Mouse (Mus musculus) mesoderm, embryonic 11.5 days (tissue): ENCODE data around the gene Tbcel.

Experiments
- DNase-seq: peaks from one replicate; pipeline ENCODE4 v3.0.0-alpha.2; 2012; ENCODE audit warnings: low read depth, low spot score

The Tbcel gene

GRCm38 (mm10) chr9:42442100-42442499, 65.5 kb downstream of the Tbcel start:
- DNase-seq: no peak

- no peak for DNase-seq
These were observed 66.4 kb downstream of the Tbcel start for GRCm38 (mm10) chr9:42441234-42441633.

- DNase-seq: no peak
These were observed 68.2 kb downstream of the Tbcel start for GRCm38 (mm10) chr9:42439446-42439845.

GRCm38 (mm10) chr9:42432155-42432554, 75.5 kb downstream of the Tbcel start:
- DNase-seq: no peak

- DNase-seq: no peak
These were observed 76.0 kb downstream of the Tbcel start for GRCm38 (mm10) chr9:42431606-42432005.

- DNase-seq: no peak
These were observed 79.3 kb downstream of the Tbcel start for GRCm38 (mm10) chr9:42428060-42428924.

- DNase-seq: peak; percentile 52
These were observed 80.8 kb downstream of the Tbcel start for GRCm38 (mm10) chr9:42426661-42427358.

- no peak for DNase-seq
These were observed 84.0 kb downstream of the Tbcel start for GRCm38 (mm10) chr9:42423649-42424048.

GRCm38 (mm10) chr9:42419687-42420086, 87.9 kb downstream of the Tbcel start:
- no peak for DNase-seq

- DNase-seq: no peak
These were observed 88.8 kb downstream of the Tbcel start for GRCm38 (mm10) chr9:42418786-42419185.

GRCm38 (mm10) chr9:42417352-42417952, 90.2 kb downstream of the Tbcel start:
- no peak for DNase-seq

- no peak for DNase-seq
These were observed 92.4 kb downstream of the Tbcel start for GRCm38 (mm10) chr9:42415184-42415583.

- DNase-seq: no peak
These were observed 94.3 kb downstream of the Tbcel start for GRCm38 (mm10) chr9:42413345-42413744.

- no peak for DNase-seq
These were observed 96.3 kb downstream of the Tbcel start for GRCm38 (mm10) chr9:42411296-42411695.

GRCm38 (mm10) chr9:42405736-42406135, 101.9 kb downstream of the Tbcel start:
- DNase-seq: no peak

GRCm38 (mm10) chr9:42401486-42401885, 106.1 kb downstream of the Tbcel start:
- DNase-seq: no peak

- no peak for DNase-seq
These were observed 107.8 kb downstream of the Tbcel start, which contains the start of gene Tecta for GRCm38 (mm10) chr9:42399829-42400228. Gene Tecta (minus strand): TSS chr9:42399929.

- no peak for DNase-seq
These were observed 111.5 kb downstream of the Tbcel start for GRCm38 (mm10) chr9:42396141-42396540.

GRCm38 (mm10) chr9:42394903-42395302, 112.7 kb downstream of the Tbcel start:
- DNase-seq: no peak

GRCm38 (mm10) chr9:42394321-42394720, 113.3 kb downstream of the Tbcel start:
- no peak for DNase-seq

- peak; percentile 37 for DNase-seq
These were observed 114.7 kb downstream of the Tbcel start for GRCm38 (mm10) chr9:42392927-42393326.

GRCm38 (mm10) chr9:42388490-42388889, 119.1 kb downstream of the Tbcel start:
- no peak for DNase-seq
